ENCODE assay signal across 14 mouse cellular contexts in the genomic region with DNA sequence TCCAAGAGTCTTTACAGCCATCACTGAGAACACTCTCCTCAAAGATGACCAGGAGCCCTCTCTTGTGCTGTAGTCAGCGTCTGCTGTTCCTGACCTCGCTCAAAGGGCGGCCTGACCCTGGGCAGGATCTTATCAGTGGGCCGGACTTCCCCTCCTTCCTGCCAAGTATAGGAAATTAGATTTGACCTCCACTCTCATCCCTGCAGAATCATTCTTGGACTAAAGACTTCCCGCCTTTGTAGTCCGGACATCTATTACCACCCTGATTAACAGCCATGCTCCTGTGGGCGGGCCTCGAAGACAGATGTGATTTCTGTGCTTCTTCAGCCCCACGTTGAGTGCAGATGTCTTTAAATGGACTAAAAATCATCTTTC.
A peak's percentile ranks its signal among the peaks of the same experiment; 100 is the strongest.
DNase-seq lines count a peak whose midpoint lies in the region; ATAC-seq and TF ChIP-seq lines count a peak whose summit lies in the region.
"Had no signal": no experiment of that assay in that cellular context is flagged by ENCODE, and none has a peak within 500 bp of the region (broad histone marks: within the 10 kb centered on the region; RNA-seq: fewer than 3 reads in every experiment).

No protein-coding gene starts in this region.

- no peaks in the 10 kb centered on the region for H3K4me1 ChIP-seq in lung, postnatal 0 days (ENCODE audit: insufficient read depth, low read depth, low read length)

- H3K9me3 ChIP-seq in lung, postnatal 0 days (ENCODE audit: low read length), result no peaks in the 10 kb centered on the region
- H3K9me3 ChIP-seq: limb, embryonic 12.5 days; lung, embryonic 15.5 days had no signal

- no peak for TF ChIP-seq EP300 in lung, postnatal 0 days (IDR thresholded peaks at IDR 0.05)

- no peak overlapping the region for H3K27ac ChIP-seq in lung, postnatal 0 days (ENCODE audit: low read length)
- H3K27ac ChIP-seq: lung, embryonic 15.5 days had no signal

- no peaks in the 10 kb centered on the region for H3K36me3 ChIP-seq in lung, postnatal 0 days (ENCODE audit: insufficient read depth, low read length)
- H3K36me3 ChIP-seq: limb, embryonic 12.5 days; lung, embryonic 15.5 days had no signal

- WGBS in lung, postnatal 0 days, result 26% methylated on average over 9 of the region's 9 CpGs

- H3K9ac ChIP-seq in lung, postnatal 0 days (replicated peaks; ENCODE audit: low read depth), result no peak overlapping the region
- H3K9ac ChIP-seq: forebrain, postnatal 0 days; limb, embryonic 12.5 days; lung, embryonic 15.5 days had no signal

- H3K27me3 ChIP-seq in lung, postnatal 0 days (replicated peaks; ENCODE audit: insufficient read depth, low read length), result peaks cover 4% of the 10 kb centered on the region; the same call in 1 of the 2 replicates

- DNase-seq in lung, postnatal 0 days (ENCODE audit: low spot score), result no peak
- DNase-seq in lung, postnatal 14 days, result no peak
- DNase-seq in adrenal gland, adult 8-10 months, result peak; percentile 64
- DNase-seq in embryo, embryonic 10.5 days (ENCODE audit: low spot score), result peak; percentile 40
- peak; percentile 68 for DNase-seq in kidney, postnatal 14 days
- DNase-seq in spleen, postnatal 36 days (ENCODE audit: low spot score in 2 of 2), result no peak
- no peak for DNase-seq in right cerebral cortex, postnatal 10 days (ENCODE audit: low spot score in 2 of 2)
- no peak for DNase-seq in layer of hippocampus, adult 8-10 months (ENCODE audit: low spot score in 2 of 2)
- DNase-seq: cerebellum, adult 9-11 months; forebrain, postnatal 0 days; heart, postnatal 4 days; thymus, adult 2 months had no signal

- peak; percentile 31; the same call in 1 of the 2 replicates for ATAC-seq in lung, postnatal 0 days
- ATAC-seq: forebrain, postnatal 0 days had no signal

- no peak overlapping the region for H3K4me2 ChIP-seq in lung, postnatal 0 days (replicated peaks; ENCODE audit: low read depth, low read length)
- H3K4me2 ChIP-seq: lung, embryonic 15.5 days had no signal

- TF ChIP-seq CTCF in lung, postnatal 0 days (IDR thresholded peaks at IDR 0.05), result no peak

- H3K4me3 ChIP-seq in lung, postnatal 0 days (ENCODE audit: low read depth, low read length), result no peak overlapping the region
- H3K4me3 ChIP-seq: limb, embryonic 12.5 days; lung, embryonic 15.5 days had no signal

Comparison
In these comparisons a context has a peak if more than half of its experiments do, and no peak if none do; other contexts are left out.
1. DNase-seq: peak in adrenal gland, adult 8-10 months (single experiment), embryo, embryonic 10.5 days (single experiment) and kidney, postnatal 14 days (single experiment); none in lung, postnatal 0 days (single experiment), lung, postnatal 14 days (single experiment), spleen, postnatal 36 days (0 of 2), right cerebral cortex, postnatal 10 days (0 of 2) and layer of hippocampus, adult 8-10 months (0 of 2).